Mouse (Mus musculus) skeletal muscle tissue, adult 2 months (tissue): ENCODE measurements at regions not wholly inside any gene's neighbourhood (a gene's known extent, or its start where the extent isn't known, plus 50 kb on each side); places are given as distances from the start of the nearest gene placed in this dataset.
"Not testable (repeated sequence)": the region's sequence is repeated elsewhere in the genome, so short reads cannot be mapped to it uniquely, and the experiment has no call there.

Source experiments
- DNase-seq: peaks from one replicate; pipeline ENCODE4 v3.0.0-alpha.2; 2012; ENCODE audit warnings: low read depth, low spot score

DNA sequence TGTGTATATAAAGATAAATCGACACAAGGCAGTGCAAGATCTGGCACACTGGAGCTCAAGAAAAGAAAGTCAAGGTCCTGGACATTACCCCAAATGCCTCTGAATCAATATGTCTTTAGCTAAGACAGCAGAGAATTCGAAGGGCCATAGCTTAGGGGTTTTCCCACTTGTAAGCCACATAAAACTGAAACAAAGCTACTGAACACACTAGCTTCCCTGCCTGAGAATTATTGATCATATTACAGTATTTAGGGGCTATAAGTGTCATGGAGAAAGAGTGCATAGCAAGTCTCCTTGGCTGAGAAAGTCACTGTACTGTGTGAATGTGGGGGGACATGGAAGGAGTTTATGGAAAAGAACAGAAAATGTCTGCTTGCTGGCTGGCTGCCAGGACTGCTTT, 207.3 kb upstream of the Htr1f start:
- no peak for DNase-seq

DNA sequence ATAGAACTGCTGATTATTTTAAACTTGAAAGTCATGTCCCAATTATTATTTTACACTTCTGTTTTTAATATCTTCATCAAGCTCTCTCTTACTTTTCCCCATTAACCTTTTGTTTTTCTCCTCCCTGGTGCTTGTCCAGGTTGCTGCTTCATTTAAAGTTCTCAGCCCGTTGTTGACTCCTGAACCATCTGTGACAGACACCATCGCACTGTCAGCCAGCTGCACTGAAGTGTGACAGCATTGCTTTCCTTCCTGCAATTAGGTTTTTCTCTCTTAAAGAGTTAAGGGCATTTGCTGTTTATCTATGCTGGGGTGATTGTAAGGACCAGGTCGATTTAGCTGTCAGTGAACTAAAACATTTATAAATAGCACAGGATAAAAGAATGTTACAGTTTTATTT, 205.3 kb upstream of the Pou1f1 start:
- no peak for DNase-seq

DNA sequence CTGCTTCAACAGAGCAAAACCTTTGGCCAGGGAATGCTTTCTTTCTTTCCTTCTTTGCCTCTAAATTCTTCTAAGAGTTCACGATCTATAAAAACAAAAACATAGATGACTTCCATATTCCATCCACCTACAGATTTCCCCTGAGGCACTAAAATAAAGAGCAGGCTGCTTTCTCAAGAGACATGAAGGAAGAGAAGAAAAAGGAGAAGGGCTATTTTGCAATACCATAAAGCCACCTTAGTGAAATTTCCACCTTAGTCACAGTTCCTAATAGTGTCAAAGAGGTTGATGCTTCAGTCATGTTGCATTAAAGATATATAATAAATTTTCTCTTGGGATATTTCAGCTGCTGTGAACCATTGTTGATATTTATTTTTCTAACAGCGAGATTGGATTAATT, 187.9 kb upstream of the Pou1f1 start:
- no peak for DNase-seq

DNA sequence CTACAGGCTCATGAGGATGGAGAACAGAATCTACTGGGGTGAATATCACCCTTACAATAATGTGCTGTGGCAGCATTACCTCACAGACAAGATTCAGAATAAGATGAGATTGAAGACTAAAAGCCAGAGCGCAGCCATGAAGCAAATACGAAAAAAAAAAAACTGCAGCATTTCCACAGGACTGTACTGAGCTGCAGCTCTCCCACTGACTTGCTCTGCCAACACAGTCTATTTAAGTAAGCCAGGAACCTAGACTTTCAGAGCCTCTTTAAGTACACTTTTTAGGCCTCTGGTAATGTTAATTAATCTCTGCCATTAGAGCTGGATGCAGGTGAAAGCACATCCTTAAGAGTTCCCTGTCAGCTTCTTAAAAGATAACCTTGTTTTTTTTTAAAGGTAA, 181.1 kb upstream of the Pou1f1 start:
- DNase-seq, result no peak

DNA sequence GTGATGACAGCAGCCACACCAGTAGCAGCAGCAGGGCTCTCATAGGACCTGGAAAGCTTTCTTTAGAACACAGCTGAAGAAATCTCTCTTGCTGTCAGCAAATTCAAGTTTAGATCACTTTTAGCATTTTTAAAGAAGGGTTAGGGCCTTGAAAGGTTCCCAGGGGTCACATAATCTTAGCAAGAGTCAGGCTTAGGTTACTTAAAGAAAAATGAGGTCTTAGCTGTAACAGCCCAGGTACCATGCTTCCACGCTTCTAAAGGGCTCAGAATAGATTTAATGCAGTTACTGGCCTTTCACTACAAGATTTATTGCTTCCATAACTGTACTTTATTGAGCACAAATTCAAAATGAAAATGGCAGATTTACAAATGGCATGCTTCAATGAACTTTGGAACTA, 160.4 kb upstream of the Pou1f1 start:
- no peak for DNase-seq

DNA sequence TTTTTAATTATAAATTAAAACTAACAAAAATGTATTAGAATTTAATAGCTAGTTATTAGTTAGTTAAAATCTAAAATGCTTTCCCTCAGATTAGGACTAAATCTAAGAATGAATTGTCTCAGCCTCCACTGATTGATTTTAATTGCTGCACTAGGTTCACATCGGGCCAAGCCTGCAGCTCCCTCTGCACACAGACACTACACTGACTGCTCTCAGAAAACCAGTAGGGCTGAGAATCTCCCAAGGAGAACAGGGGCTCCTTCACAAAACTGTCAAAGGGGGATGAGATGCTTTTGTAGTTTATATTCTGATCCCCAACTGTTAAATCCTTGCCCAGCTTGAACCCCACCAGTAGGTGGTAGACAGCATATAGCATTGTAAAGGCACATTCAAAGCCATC, 151.0 kb upstream of the Pou1f1 start:
- no peak for DNase-seq

DNA sequence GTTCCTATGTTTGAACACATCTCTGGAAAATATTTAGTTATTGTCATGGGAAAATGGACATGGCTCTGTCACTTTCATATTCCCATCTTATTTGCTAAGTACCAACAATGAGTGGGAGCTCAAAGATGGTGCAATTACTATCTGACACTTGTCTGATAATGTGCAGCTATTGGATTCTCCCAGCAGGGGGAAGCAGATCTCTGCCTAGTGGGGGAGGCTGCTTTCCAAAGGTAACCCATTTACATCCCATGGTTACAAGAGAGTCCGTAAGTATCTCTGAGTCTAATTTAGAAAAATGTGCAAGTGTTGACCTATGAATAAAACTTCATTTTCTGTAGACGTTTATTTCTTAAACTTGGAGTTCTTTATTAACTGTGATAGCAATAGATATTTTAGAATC, 149.4 kb upstream of the Pou1f1 start:
- DNase-seq, result peak; percentile 5

DNA sequence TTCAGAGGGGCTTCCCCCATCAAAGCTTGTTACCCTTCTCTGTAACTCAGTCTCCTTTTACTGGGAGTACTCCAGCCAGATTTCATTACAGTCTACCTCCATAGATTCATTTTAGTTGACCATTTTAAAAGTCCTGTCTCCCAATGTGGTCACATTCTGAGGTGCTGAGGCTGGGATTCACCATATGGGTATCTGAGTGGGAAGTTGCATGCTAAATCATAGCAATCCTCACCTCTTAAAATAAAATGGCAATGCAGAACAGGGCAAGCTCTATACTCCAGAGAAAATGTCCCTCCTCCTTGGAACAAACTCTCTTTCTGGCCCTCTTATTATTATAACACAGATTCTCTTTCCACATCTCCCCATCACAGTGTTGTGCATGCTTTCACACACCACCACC, 143.8 kb upstream of the Pou1f1 start:
- DNase-seq, result no peak

DNA sequence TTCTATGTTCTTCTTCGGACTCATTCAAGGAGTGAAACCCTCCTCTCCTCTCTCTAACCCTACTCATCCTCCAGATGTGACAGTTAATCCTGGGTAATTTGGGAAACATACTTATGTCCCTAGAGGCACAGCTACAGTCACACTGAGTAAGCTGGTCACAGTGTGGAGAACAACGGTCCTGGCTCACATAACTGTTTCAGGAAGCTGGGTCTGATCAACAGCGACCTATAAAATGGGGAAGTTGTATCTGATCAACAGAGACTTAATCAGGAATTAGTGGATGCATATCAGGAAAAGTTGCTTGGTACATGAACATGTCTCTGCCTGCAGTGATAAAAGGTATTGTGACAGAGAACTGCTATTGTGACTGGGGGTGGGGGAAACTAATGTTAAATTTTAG, 142.0 kb upstream of the Pou1f1 start:
- no peak for DNase-seq

DNA sequence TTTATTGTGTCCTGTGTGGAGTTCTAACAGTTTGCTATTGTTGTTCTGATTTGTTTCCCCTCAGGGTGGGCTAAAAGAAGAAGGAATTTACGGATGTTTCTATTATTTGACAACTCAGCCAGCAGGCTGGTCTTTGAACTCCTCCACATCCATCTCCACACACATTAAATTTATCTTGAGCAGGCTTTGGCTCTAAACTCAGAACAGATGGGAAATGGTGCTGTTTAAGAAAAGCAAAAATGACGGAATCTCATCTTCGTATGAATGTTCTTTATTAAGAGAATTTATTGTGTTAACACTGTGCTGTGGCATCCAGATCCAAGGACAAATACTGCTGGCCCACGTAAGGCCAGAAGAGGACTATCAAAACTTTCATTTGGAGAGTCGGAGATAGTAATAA, 140.4 kb upstream of the Pou1f1 start:
- DNase-seq, result no peak

DNA sequence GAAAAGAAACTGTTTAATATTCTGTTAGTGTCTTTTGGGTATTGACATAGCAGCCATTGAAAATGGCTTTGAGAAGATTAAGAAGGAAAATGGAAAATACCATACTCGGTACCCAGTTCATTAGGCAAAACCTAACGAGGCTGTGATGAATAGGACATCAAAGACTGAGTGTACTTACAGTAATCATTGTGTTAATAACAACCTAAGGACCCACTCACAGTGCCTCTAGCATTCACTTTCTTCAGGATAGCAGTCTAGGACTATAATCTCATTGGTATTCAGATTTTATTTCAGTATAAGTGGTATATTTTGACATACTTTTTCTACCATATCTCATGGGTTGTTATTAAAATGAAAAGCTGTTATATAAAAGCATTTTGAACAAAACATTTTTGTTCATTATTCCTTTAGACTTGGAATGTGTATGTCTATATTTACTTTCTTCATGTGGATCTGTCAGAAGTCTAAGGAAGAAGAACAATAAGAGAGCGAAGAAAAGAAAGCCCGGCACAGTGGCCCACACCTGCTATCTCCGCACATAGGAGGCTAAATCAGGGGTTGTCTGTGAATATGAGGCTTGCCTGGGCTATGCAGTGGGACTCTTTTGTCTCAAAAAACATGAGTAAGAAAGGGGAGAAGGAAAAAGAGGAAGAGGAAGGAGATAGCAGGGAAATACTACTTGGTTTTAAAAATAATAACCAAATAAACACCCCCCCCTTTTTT, 116.2 kb upstream of the Pou1f1 start:
- no peak for DNase-seq

DNA sequence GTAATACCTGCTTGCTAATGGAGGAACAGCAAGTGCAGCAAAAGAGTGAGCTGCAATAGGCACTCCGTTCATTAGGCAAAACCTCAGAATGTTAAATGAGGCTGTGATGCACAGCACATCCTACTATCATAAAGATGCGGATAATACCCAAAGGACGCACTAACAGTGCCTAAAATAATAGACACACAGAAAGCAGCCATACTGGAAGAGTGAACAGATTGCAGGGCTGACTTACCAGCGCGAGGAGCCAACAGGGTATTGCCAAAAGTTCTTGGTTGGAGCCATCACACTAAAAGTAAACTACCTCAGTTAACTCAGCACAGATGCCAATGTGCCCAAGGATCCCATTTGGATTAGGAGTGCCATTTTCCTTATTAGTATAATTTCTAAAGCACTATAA, 115.5 kb upstream of the Pou1f1 start:
- DNase-seq, result no peak

DNA sequence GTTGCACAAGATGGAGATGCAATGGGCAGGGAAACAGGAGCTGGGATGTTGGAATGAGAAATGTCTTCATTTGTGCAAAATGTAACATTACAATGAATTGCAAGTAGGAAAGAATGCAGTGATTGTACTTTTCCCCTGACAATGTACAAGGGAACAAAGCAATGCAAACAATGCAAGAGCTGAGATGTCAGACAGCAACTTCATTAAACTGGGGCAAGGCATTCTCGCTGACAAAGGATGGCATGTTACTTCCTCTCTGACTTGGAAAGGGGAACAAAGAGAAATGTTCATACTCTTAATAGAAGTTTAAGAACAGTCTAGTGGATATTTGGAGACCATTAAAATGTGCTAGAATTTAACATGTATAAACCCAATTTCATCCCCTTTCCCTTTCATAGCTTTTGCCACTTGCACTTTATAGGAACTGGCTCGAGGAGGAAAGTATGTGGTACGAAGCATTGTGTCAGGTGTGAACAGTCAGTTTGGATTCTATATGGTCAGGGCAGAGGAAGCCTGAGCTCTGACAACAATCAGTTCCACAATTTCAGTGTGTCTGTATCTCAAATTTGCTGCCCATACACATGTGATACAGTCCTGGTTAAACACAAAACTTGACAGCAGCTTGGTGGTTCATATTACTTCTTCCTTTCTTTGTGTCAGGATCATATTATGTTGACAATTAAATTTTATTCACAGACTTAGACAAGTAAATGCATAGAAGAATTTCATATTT, 114.3 kb upstream of the Pou1f1 start:
- no peak for DNase-seq

DNA sequence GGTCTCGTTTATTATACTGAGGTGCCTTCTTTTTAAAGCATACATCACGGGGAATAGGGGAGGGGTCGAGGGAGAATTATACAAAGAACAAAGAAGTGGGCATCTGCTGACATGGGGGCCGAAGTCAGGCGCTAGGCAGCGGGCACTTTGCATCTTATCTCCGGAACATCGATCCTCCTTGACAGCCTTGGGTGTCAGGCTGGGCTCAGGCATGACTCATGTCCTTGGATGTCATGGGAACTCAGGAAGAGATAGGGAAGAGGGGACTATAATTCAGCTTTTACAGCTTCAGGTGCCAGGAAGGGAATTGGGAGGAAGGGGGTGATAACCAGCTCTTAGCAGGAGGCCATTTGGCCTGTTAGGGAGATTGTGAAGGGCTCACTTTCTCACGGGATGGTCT, 88.3 kb upstream of the Pou1f1 start:
- DNase-seq, result not testable (repeated sequence)

DNA sequence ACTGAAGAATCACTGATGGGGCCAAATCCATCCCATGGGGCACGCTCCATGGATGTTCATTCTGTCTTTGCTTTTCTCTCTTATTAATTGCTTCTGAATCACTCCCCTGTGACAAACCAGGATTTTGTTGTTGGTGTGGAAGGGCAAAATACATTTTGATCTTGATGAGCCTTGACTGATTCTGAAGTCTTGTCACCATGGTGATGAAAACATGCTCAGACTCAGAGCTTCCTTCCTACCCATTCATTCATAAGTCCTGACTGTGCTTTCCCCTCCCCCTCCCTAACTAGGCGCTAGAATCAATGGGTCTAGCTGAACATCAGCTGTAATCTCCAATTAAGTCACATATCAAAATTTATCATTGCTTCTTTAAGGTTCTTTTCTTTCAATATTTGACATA, 84.2 kb upstream of the Pou1f1 start:
- no peak for DNase-seq

DNA sequence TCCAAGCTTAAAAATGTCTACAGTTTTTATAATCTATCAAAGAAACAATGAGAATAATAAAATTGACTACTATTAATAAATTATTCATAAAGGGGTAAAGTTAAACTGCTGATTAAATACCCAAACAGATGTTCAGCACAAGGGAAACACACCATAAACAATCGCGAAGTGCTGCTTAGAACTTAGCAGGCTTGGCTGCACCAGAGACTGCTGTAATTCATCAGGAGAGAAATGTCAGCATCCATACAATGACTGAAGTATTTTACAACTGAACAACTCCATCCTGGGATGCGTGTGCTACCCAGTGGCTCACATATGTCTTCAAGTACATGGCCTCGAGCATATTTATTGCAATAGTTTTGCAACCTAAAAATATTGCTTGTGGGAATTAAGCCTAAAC, 78.4 kb upstream of the Pou1f1 start:
- DNase-seq, result no peak

DNA sequence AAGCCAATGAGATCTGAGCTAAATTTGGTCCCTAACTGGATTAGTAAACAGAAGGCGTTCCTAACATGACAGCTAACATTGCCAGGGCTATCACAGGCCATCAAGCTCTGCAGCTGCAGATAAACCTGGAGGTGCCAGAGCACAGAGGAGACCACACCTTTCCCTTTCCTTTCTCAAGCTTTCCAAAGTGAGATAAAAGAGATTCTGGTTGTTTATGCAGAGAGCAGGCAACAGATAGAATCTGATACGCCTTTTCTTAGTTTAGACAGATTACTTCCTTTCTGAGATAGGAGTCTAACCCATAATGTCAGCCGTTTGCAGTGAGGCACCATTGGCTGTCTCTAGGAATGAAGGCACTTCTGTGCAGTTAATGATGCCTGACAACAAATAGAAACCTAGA, 71.5 kb upstream of the Pou1f1 start:
- DNase-seq, result peak; percentile 1

DNA sequence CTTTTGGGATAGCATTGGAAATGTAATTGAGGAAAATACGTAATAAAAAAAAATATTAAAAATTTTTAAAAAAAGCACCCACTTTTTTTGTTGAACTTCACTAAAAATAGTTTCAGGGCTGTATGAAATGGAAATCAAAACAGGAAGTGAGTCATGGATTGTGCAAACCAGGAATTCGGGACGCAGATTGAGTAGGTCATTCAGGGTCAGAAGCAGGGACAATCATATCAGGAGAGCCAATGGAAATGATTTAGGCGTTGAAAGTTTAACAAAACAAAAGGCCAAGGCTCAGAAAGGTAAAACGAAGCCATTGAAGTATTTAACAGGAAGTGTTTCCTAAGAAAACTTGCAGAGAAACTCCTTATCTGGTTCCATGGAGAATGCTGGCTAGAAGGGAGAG, 69.6 kb upstream of the Pou1f1 start:
- DNase-seq, result peak; percentile 22

DNA sequence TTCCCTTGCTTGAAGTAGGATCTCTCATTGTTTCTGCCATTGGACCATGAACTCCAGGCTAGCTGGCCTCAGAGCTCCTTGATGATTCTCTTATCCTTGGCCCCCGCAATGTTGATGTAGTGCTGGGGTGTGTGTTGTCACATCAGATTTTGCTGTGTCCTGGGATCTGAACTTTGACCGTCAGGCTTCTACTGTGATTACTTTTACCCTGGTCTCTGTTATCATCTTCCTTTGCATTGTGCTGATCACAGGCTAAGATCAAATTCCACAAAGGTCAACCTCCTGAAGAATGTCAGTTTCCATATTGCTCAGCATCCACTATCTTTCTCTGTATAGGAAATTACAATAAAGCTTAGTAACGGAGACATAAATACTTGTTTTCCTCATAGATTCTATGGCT, 68.4 kb upstream of the Pou1f1 start:
- DNase-seq, result no peak

DNA sequence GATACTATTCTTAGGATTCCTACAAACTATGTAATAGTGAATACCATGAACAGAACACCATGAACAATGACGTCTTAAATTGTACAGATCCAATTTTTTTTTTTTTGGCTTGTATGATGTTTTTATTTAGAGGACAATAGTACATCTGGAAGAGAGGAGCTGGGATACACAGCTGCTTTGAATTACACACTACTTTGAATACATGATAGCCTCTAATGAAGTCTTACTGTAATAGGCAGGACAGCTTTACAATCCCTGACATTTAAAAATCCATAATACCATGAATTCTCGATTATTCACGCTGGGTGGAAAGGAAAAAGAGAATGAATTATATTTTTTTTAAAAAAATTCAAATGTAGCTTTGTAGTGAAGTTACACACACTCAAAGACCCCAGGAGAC, 63.4 kb upstream of the Pou1f1 start:
- DNase-seq, result not testable (repeated sequence)

DNA sequence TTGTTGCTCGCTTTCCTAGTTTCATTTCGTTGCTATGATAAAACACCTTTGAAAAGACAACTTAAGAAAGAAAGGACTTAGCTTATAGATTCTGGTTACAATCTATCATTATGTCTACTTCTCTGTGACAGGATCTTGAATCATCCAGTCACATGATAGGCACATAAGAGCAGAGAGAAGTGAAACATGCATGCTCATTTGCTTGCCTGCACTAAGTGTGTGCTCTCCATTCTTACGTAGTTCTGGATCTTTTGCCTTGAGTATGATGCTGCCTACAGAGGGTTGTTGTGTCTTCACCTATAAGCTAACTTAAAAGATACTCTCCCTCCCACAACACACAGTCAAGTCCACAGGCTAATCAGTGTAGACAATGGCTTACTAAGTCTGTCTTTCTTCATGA, 62.1 kb upstream of the Pou1f1 start:
- no peak for DNase-seq

DNA sequence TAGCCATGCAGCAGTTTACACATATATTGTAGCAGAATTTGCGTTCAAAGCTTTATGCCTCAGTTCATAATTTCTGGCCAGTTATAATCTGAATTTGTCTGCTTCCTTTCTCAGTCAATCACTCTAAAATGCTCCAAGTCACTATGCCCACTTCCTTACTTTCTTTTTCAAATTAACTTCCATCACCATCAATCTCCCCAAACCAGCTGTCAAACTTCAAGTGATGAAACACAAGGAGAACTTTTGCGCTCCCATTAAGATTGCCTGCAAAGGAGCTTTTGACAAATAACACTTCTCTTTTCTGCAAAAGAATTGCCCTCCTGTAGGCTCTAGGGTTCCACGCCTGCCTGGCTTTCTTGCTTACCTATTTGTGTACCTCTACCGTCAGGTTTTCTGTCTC, 50.6 kb upstream of the Pou1f1 start:
- no peak for DNase-seq
